Mouse (Mus musculus) heart, embryonic 10.5 days (tissue): ENCODE results near the gene Wdr34. TPM values are rescaled to one million over a fixed set of nuclear protein-coding genes. Genes with fewer than 3 reads are reported as not detected.
"Not testable (repeated sequence)": the region's sequence is repeated elsewhere in the genome, so short reads cannot be mapped to it uniquely, and the experiment has no call there.

ENCODE experiments used
- DNase-seq: peaks from one replicate; pipeline ENCODE4 v3.0.0-alpha.2; 2017; ENCODE audit warnings: low spot score
- H3K27ac ChIP-seq: fragments of 300-500 bp; sonication (generic); 2 replicates; pipeline ENCODE4 v1.5.1; 2016; ENCODE audit warnings: mild to moderate bottlenecking
- H3K27me3 ChIP-seq: fragments of 300-500 bp; sonication (generic); 2 replicates; pipeline ENCODE4 v1.6.1; 2016; ENCODE audit warnings: mild to moderate bottlenecking; ENCODE audit not compliant: poor library complexity, insufficient read depth, severe bottlenecking
- H3K36me3 ChIP-seq: fragments of 300-500 bp; sonication (generic); 2 replicates; pipeline ENCODE4 v1.6.1; 2016; ENCODE audit warnings: mild to moderate bottlenecking, moderate library complexity
- H3K4me1 ChIP-seq: fragments of 300-500 bp; sonication (generic); 2 replicates; pipeline ENCODE4 v1.6.1; 2016; ENCODE audit warnings: mild to moderate bottlenecking
- H3K4me3 ChIP-seq: fragments of 300-500 bp; sonication (generic); 2 replicates; pipeline ENCODE4 v1.5.1; 2016; ENCODE audit warnings: mild to moderate bottlenecking, moderate library complexity
- H3K9me3 ChIP-seq: fragments of 300-500 bp; sonication (generic); 2 replicates; pipeline ENCODE4 v1.6.1; 2016; ENCODE audit warnings: mild to moderate bottlenecking, moderate library complexity
- WGBS: fragments of 180-500 bp; shearing (Covaris S2); methylation state at CpG from one replicate; pipeline ENCODE4 v1.1.7; 2016; 5-methylcytosine and 5-hydroxymethylcytosine counted together
- polyA plus RNA-seq: library from polyadenylated mRNA; unstranded; fragments of >200 nt; fragmentation: Nextera tagmentation; extraction: Ambion mirVana; gene quantifications from 2 replicates; pipeline ENCODE4 v1.2.1, GENCODE M21; 2016

The Wdr34 gene
- polyA plus RNA-seq, 1 experiment from 2014 or later = 22.3 TPM

DNA sequence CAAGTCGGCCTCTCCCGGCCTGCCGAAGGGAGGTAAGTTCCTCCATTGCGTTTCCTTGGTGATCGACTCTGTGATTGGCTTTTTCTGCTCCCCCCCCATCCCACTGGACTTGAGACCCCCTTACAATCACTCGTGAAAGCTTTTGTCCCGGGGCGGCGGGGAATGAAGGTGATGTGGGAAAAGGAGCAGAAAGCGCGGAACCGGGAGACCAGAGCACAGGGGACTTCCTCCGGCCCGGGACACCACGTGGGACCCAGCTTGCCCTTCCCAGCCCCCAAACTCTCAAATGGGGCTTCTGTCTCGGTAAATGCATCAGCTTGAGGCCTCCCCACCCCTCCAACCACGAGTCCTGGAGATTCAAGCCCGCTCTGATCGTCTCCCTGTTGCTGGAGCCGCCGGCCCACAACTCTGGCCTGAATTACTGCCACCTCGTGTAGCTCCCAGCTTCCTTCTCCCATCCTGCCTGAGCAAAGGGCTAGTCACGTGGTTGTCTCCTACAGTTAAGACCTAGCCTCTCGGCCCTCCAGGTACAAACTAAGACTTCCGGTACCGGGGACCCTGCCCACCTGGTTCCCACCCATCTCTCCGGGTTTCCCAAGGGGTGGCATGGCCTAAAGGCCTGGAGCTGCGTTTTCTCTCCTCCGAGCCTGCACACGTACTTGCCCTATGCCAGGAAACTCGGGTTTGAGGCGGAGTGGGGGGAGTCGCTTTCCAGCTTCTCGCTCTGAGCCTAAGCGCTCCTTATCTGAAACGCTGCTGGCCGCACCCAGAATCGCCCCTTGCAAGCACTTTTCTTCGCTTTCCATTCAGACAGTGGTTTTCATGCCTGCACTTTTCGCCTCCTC, 13.8 kb upstream of the Wdr34 start:
- peak overlapping the region; percentile 95 for H3K27ac ChIP-seq
- peak overlapping the region; percentile 77 for H3K4me3 ChIP-seq
- no peaks in the 10 kb centered on the region for H3K27me3 ChIP-seq
- DNase-seq = peak; percentile 94
- under 1% methylated on average over 40 of the region's 40 CpGs for WGBS
- H3K36me3 ChIP-seq = no peaks in the 10 kb centered on the region
- no peaks in the 10 kb centered on the region for H3K9me3 ChIP-seq
- peaks cover 32% of the 10 kb centered on the region for H3K4me1 ChIP-seq

DNA sequence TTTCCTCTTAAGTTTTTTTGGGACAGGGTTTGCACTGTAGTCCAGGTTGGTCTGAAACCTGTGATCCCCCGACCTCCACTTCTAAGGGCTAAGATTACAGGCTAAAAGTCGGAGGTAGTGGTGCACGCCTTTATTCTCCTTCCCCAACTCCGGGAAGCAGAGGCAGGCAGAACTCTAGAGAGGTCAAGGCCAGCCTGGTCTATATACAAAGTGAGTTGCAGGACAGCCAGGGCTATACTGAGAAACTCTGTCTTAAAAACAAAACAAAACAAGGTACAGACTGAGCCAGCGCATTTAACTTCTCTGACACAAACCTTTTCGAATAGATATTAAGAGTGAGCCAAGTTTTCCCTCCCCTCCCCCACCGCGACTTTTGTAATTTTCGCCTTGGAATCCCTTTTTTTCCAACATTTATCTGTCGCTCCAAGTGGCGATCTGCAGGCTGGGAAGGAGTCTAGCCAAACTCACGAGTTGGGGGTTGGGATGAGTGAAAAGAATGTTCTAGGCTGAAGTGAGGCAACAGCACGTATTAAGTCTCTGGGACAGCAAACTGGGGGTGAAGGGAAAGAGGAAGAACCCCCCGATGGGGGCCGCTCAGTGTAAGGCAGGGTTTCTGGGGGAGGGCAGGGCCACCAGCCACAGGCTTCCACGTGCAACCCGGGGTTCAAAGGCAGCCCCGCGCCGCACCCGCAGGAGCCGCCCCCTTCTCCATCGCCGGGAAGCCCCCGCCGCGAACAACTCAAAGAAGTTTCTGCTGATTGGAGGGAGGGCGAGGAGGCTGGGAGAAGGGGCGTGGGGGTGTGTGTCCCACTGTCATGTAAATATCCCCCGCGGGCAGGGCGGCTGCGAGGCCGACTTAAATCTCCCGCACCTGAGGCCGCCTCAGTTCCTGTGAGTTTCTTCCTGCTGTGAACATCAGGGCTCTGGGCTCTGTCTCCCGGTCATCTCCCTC, 12.8 kb upstream of the Wdr34 start:
- Histone ChIP-seq H3K4me1 (peaks cover 39% of the 10 kb centered on the region), H3K9me3 (no peaks in the 10 kb centered on the region), H3K27ac (peak overlapping the region; percentile 95), H3K4me3 (peak overlapping the region; percentile 77), H3K27me3 (no peaks in the 10 kb centered on the region), H3K36me3 (no peaks in the 10 kb centered on the region)
- DNase-seq = peak; percentile 92
- WGBS = 7% methylated on average over 37 of the region's 37 CpGs

DNA sequence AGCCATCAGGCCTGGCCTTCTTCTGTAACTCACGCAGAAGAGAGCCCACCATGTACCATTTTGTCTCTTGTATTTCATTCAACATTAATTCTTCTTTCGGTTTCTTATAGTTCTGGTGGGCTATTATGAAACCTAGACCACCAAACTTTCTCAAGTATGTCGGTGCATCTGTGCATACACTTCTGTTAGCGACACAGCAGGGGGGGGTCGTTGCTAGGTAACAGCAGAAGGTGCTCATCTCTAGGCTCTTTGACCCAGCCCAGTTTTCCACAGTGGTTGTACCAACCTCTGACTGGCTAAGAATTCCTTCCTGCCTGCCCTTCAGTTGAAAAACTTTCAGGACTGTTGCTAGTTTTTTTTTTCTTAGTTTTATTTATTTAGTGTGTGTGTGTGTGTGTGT, 9.7 kb upstream of the Wdr34 start:
- H3K27me3 ChIP-seq = no peaks in the 10 kb centered on the region
- H3K27ac ChIP-seq = no peak overlapping the region
- 58% methylated on average over 5 of the region's 5 CpGs for WGBS
- H3K9me3 ChIP-seq = no peaks in the 10 kb centered on the region
- no peak for DNase-seq
- H3K4me1 ChIP-seq = peaks cover 18% of the 10 kb centered on the region
- H3K4me3 ChIP-seq = no peak overlapping the region
- no peaks in the 10 kb centered on the region for H3K36me3 ChIP-seq

DNA sequence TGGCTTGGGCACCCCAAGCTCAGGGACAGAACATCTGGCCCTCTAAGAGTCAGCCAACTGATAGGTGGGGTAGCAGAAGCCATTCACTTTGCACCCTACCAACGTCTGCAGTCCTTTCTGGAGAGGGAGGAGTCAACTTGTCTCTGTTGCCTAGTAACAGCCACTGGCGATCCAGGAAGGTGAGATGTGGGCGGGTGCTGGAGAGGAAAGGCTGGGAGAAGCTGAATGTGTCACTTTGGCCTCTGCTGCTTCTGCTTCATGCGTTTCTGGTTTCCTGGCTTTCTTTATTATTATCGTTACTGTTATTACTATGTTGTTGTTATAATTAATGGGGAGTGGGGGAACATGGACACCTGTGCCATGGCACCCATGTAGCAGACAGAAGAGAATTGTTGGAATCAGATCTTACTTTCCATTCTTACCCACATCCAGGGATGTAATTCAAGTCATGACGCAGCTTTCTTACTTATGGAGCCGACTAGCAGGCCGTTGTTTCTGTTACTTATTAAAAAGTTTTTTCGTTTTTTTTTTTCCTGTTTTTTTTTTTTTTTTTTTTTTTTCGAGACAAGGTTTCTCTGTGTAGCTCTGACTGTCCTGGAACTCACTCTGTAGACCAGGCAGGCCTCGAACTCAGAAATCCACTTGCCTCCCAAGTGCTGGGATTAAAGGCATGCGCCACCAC, 8.7 kb upstream of the Wdr34 start, which contains the start of gene Set:
Set (plus strand) TSS at position 156 of the 682 bp plus-strand sequence.
- no peak within 1 kb of the TSS for H3K27ac ChIP-seq
- H3K9me3 ChIP-seq = no peaks in the 10 kb centered on the region
- peaks cover 14% of the 10 kb centered on the region for H3K4me1 ChIP-seq
- no peak for DNase-seq
- WGBS = 49% methylated on average over 12 of the region's 12 CpGs
- H3K27me3 ChIP-seq = no peaks in the 10 kb centered on the region
- H3K4me3 ChIP-seq = no peak within 1 kb of the TSS
- H3K36me3 ChIP-seq = no peaks in the 10 kb centered on the region

DNA sequence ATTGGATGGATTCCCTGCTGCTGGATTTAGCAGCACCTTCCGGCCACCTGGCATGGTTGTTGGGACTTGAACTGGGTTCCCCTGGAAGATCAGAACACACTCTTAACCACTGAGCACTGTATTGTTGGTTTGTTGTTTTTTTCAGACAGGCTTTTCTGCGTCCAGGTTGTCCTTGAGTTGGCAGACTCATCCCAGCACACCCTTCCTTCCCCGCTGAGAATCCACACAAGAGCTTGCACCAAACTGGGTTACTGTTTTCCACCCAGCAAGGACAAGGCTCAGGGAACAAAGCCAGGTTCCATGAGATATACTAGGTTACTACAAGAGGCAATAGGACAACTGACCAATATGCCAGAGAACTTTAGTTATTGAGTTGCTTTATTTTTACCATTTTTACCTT, 8.1 kb upstream of the Wdr34 start:
- no peaks in the 10 kb centered on the region for H3K27me3 ChIP-seq
- H3K27ac ChIP-seq = no peak overlapping the region
- H3K36me3 ChIP-seq = no peaks in the 10 kb centered on the region
- WGBS = 74% methylated on average over 3 of the region's 3 CpGs
- no peak overlapping the region for H3K4me3 ChIP-seq
- H3K4me1 ChIP-seq = peaks cover 13% of the 10 kb centered on the region
- no peak for DNase-seq
- no peaks in the 10 kb centered on the region for H3K9me3 ChIP-seq

DNA sequence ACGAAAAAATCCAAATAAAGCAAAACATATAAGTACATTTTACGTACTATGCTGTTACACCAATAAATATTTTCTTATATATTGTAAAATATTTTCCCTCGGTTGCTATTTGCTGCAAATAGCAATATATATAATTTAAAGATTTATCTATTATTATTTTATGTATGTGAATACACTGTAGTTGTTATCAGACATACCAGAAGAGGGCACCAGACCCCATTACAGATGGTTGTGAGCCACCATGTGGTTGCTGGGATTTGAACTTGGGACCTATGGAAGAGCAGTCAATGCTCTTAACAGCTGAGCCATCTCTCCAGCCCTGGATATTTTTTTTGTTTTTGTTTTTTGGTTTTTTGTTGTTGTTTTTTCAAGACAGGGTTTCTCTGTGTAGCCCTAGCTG, 6.6 kb upstream of the Wdr34 start:
- not testable (repeated sequence) for H3K4me3 ChIP-seq

DNA sequence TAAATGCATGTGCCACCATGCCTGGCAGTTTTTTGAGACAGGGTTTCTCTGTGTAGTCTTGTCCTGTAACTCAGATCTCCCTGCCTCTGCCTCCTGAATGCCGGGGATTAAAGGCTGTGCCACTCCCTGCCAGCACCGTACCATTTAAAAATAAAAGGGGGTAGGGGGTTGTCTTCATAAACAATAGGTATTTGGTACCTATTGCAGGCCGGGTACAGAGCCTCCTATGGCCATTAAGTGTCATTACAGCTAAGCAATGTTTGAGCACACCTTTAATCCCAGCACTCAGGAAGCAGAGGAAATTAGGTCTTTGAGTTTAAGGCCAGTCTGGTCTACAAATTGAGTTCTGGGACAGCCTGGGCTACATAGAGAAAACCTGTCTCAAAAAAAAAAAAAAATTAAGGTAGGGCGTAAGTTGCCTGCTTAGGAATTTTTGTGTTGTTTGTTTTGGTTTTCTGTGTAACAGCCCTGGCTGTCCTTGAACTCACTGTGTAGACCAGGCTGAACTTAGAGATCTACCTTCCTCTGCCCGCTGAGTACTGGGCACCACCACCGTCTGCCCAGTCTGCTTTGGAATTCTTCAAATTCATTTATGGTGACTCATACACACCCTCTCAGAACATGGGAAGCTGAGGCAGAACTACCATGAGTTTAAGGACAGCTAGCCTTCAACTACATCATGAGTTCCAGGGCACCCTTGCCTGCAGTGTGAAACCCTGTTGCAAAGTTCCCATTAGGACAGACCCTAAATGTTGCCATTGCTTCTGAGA, 3.5 kb upstream of the Wdr34 start:
- 38% methylated on average over 6 of the region's 6 CpGs for WGBS
- H3K4me1 ChIP-seq = peaks cover 7% of the 10 kb centered on the region
- DNase-seq = no peak
- no peak overlapping the region for H3K27ac ChIP-seq
- no peak overlapping the region for H3K4me3 ChIP-seq
- no peaks in the 10 kb centered on the region for H3K9me3 ChIP-seq
- H3K36me3 ChIP-seq = no peaks in the 10 kb centered on the region
- H3K27me3 ChIP-seq = no peaks in the 10 kb centered on the region

More for the DNA sequence above, 6.6 kb upstream of the Wdr34 start:
- H3K27me3 ChIP-seq, H3K36me3 ChIP-seq, H3K9me3 ChIP-seq, H3K4me1 ChIP-seq, H3K27ac ChIP-seq, DNase-seq: not testable (repeated sequence)
- WGBS = 91% methylated on average over 3 of the region's 3 CpGs

DNA sequence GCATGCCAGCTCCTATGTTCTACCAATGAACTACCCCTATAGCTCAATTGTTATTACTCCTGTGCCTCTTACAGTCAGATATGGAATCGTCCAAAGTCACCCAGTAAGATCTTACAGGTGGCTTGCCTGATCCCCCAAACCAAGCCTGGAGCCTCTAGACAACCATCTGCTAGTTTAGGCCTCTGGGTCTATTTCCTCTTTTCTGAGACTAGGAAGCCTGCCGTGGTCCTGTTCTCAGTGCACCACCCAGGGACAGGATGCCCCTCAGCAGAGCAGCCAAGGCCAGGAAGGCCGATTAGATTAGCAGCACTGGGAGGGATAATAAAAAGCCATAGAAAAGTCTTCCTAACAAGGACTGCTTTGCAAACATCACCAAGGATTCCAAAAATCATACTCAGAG, 1.1 kb upstream of the Wdr34 start:
- peak overlapping the region; percentile 99 for H3K27ac ChIP-seq
- H3K27me3 ChIP-seq = no peaks in the 10 kb centered on the region
- H3K4me1 ChIP-seq = peaks cover 7% of the 10 kb centered on the region; the same call in 1 of the 2 replicates
- 69% methylated on average over 3 of the region's 3 CpGs for WGBS
- peaks cover 5% of the 10 kb centered on the region; the same call in 1 of the 2 replicates for H3K36me3 ChIP-seq
- H3K4me3 ChIP-seq = no peak overlapping the region
- no peaks in the 10 kb centered on the region for H3K9me3 ChIP-seq
- no peak for DNase-seq

DNA sequence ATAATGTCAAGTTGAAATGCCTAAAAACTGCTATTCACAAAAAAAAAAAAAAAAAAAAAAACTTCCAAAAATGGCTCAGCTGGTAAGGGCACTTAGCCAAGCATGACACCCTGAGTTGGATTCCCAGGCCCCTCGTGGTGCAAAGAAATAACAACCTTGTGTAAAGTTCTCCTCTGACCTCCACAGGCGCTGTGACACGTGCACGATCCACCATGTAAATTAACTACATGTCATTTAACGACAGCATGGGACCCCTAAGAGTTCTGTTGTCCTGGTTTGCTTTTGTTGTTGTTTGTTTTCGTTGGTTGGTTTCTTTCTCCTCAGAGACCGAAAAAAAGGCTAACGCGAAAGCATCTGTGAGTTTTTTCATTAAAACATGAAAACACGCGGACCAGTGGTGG, 580 bp downstream of the Wdr34 start:
- peak overlapping the region; percentile 99 for H3K27ac ChIP-seq
- peaks cover 7% of the 10 kb centered on the region; the same call in 1 of the 2 replicates for H3K4me1 ChIP-seq
- peak overlapping the region; percentile 74 for H3K4me3 ChIP-seq
- 60% methylated on average over 11 of the region's 11 CpGs for WGBS
- no peaks in the 10 kb centered on the region for H3K27me3 ChIP-seq
- peaks cover 5% of the 10 kb centered on the region; the same call in 1 of the 2 replicates for H3K36me3 ChIP-seq
- H3K9me3 ChIP-seq = no peaks in the 10 kb centered on the region
- no peak for DNase-seq

DNA sequence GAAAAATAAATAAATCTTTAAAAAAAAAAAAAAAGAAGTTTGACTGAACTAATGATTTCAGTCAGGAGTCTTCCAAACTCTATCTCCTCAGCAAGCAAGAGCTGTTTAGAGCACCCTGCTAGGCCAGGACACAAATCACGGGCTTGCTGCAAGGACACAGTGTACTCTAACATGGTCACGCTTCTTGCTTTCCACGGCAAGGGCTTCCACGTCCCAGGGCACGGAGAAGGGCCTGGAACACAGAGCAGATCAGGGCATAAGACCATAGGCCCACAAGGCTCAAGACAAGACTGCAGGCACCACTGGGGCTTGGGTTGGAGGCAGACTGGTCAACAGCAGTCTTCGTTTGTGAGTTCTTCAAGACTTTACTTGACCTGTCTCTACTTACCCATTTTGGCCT, 1.6 kb downstream of the Wdr34 start:
- Histone ChIP-seq H3K27me3 (no peaks in the 10 kb centered on the region), H3K9me3 (no peaks in the 10 kb centered on the region), H3K4me3 (no peak overlapping the region), H3K27ac (no peak overlapping the region), H3K4me1 (peaks cover 12% of the 10 kb centered on the region; the same call in 1 of the 2 replicates), H3K36me3 (peaks cover 5% of the 10 kb centered on the region; the same call in 1 of the 2 replicates)
- no peak for DNase-seq
- 93% methylated on average over 6 of the region's 6 CpGs for WGBS

DNA sequence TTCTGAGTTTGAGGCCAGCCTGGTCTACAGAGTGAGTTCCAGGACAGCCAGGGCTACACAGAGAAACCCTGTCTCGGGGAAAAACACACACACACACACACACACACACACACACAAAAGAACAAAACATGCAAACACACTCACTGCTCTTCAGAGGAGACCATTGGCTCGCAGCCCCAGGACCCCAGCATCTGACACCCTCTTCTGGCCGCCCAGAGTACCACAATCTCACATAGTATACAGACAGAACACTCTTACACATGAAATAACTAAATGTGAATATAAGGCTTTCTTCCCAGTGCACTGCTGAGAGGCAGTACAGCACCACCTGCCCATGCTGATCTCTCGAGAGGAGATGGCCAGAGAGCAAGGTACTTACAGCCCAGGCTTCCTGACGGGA, 4.1 kb downstream of the Wdr34 start:
- 76% methylated on average over 5 of the region's 5 CpGs for WGBS
- H3K4me3 ChIP-seq = no peak overlapping the region
- H3K9me3 ChIP-seq = no peaks in the 10 kb centered on the region
- H3K27me3 ChIP-seq = no peaks in the 10 kb centered on the region
- DNase-seq = no peak
- H3K27ac ChIP-seq = no peak overlapping the region
- peaks cover 12% of the 10 kb centered on the region; the same call in 1 of the 2 replicates for H3K4me1 ChIP-seq
- peaks cover 5% of the 10 kb centered on the region; the same call in 1 of the 2 replicates for H3K36me3 ChIP-seq

DNA sequence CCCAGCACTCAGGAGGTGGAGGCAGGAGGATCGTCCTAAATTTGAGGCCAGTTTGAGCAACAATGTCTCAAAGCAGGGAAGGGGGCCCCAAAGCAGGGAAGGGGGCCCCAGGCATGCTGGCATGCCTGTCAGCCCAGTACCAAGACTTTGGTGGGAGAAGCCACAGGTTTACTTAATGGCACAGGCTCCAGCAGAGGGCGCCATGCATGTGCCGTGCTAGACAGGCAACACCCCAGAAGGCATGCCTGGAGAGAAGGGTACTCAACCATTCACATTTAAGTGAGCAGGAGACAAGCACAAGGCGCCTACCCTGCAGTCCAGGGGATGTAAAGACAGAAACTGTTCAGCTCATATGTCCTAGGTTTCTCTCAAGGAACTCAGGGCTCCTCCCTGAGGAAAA, 6.2 kb downstream of the Wdr34 start:
- peaks cover 12% of the 10 kb centered on the region for H3K36me3 ChIP-seq
- WGBS = 9% methylated on average over 4 of the region's 4 CpGs
- H3K27me3 ChIP-seq = no peaks in the 10 kb centered on the region
- peaks cover 8% of the 10 kb centered on the region; the same call in 1 of the 2 replicates for H3K4me1 ChIP-seq
- H3K9me3 ChIP-seq = no peaks in the 10 kb centered on the region
- H3K4me3 ChIP-seq = 0 out of 2 replicates have a peak overlapping the region, but pooled peaks have one; percentile 3
- DNase-seq = peak; percentile 86
- no peak overlapping the region for H3K27ac ChIP-seq
